Mouse (Mus musculus): ENCODE data around the gene 2310046K23Rik.
"Not testable (repeated sequence)": the region's sequence is repeated elsewhere in the genome, so short reads cannot be mapped to it uniquely, and the experiment has no call there.

The 2310046K23Rik gene

GRCm38 (mm10) chr3:92534411-92534810 is at the start of gene 2310046K23Rik:
Gene 2310046K23Rik, minus strand, starts transcription at chr3:92534511.
- DNase-seq, result no peak

GRCm38 (mm10) chr3:92583164-92583826 is 49.0 kb upstream of the 2310046K23Rik start:
- no peak for DNase-seq

GRCm38 (mm10) chr3:92579508-92579907 is 45.2 kb upstream of the 2310046K23Rik start:
- DNase-seq, result no peak

- no peak for DNase-seq
Observed at GRCm38 (mm10) chr3:92578652-92579413, 44.5 kb upstream of the 2310046K23Rik start.

GRCm38 (mm10) chr3:92573449-92574041 is 39.2 kb upstream of the 2310046K23Rik start, which contains the start of gene Ivl:
Gene Ivl, minus strand, starts transcription at chr3:92573735.
- no peak for DNase-seq

GRCm38 (mm10) chr3:92572514-92573155 is 38.3 kb upstream of the 2310046K23Rik start:
- DNase-seq, result no peak

GRCm38 (mm10) chr3:92568752-92569151 is 34.4 kb upstream of the 2310046K23Rik start:
- DNase-seq, result no peak

GRCm38 (mm10) chr3:92565418-92565817 is 31.1 kb upstream of the 2310046K23Rik start:
- DNase-seq, result no peak

GRCm38 (mm10) chr3:92512325-92512724 is 22.0 kb downstream of the 2310046K23Rik start:
- DNase-seq, result no peak

- DNase-seq, result no peak
Observed at GRCm38 (mm10) chr3:92510786-92511185, 23.5 kb downstream of the 2310046K23Rik start.

- no peak for DNase-seq
Observed at GRCm38 (mm10) chr3:92508185-92508584, 26.1 kb downstream of the 2310046K23Rik start.

GRCm38 (mm10) chr3:92503528-92503927 is 30.8 kb downstream of the 2310046K23Rik start:
- no peak for DNase-seq

- DNase-seq, result no peak
Observed at GRCm38 (mm10) chr3:92500393-92500792, 33.9 kb downstream of the 2310046K23Rik start, which contains the start of gene Sprr4. Gene Sprr4, minus strand, starts transcription at chr3:92500493.

GRCm38 (mm10) chr3:92490262-92490661 is 44.0 kb downstream of the 2310046K23Rik start:
- not testable (repeated sequence) for DNase-seq

GRCm38 (mm10) chr3:92486307-92486706 is 48.0 kb downstream of the 2310046K23Rik start:
- DNase-seq, result no peak

GRCm38 (mm10) chr3:92485863-92486262 is 48.4 kb downstream of the 2310046K23Rik start, which contains the start of gene Sprr1a:
Gene Sprr1a, minus strand, starts transcription at chr3:92485895.
- no peak for DNase-seq

All from B cell, adult 2 months (primary cell).